Mouse (Mus musculus) heart, postnatal 0 days (tissue): ENCODE data around the gene Flii. TPM values are rescaled to one million over a fixed set of nuclear protein-coding genes. Genes with fewer than 3 reads are reported as not detected.

Experiments used
- ATAC-seq: fragments of 200-750 bp; cut with Nextera tagmentation; 2 replicates; pipeline ENCODE4 v1.8.0; 2017; ENCODE audit warnings: low read depth, moderate number of reproducible peaks, moderate library complexity; ENCODE audit not compliant: insufficient read depth
- DNase-seq: peaks from one replicate; pipeline ENCODE4 v3.0.0-alpha.2; 2016; ENCODE audit warnings: low spot score
- H3K27ac ChIP-seq: fragments of 300-500 bp; sonication (generic); 2 replicates; pipeline ENCODE4 v1.5.1; 2014; ENCODE audit warnings: low read depth, mild to moderate bottlenecking
- H3K27me3 ChIP-seq: fragments of 300-500 bp; sonication (generic); 2 replicates; pipeline ENCODE4 v1.6.1; 2014; ENCODE audit warnings: low read length, mixed read lengths; ENCODE audit not compliant: control insufficient read depth, insufficient read depth
- H3K36me3 ChIP-seq: fragments of 300-500 bp; sonication (generic); replicated peaks from 2 replicates; pipeline ENCODE4 v1.6.1; 2014; ENCODE audit warnings: low read length, mixed read lengths; ENCODE audit not compliant: control insufficient read depth, insufficient read depth
- H3K4me1 ChIP-seq: fragments of 300-500 bp; sonication (generic); 2 replicates; pipeline ENCODE4 v1.6.1; 2014; ENCODE audit warnings: antibody characterized with exemption; ENCODE audit not compliant: control insufficient read depth, insufficient read depth
- H3K4me2 ChIP-seq: fragments of 300-500 bp; sonication (generic); 2 replicates; pipeline ENCODE4 v1.6.1; 2014; ENCODE audit warnings: low read depth, mild to moderate bottlenecking, low read length, moderate library complexity
- H3K4me3 ChIP-seq: fragments of 300-500 bp; sonication (generic); 2 replicates; pipeline ENCODE4 v1.5.1; 2014; ENCODE audit warnings: low read depth, low read length
- H3K9ac ChIP-seq: fragments of 300-500 bp; sonication (generic); replicated peaks from 2 replicates; pipeline ENCODE4 v1.6.1; 2014; ENCODE audit warnings: low read depth, low read length, mixed read lengths
- H3K9me3 ChIP-seq: fragments of 300-500 bp; sonication (generic); replicated peaks from 2 replicates; pipeline ENCODE4 v1.6.1; 2016; ENCODE audit warnings: low read length; ENCODE audit not compliant: control insufficient read depth
- CTCF ChIP-seq: IDR thresholded peaks from 2 replicates; pipeline ENCODE4 v1.5.1; 2016; ENCODE audit warnings: antibody characterized with exemption, control low read depth, low read depth
- EP300 ChIP-seq: IDR thresholded peaks from 2 replicates; pipeline ENCODE4 v1.6.1; 2016; ENCODE audit warnings: antibody characterized with exemption, low read depth
- WGBS: fragments of 180-500 bp; shearing (Covaris S2); extraction: QIAGEN DNeasy Blood & Tissue Kit; methylation state at CpG from one replicate; pipeline ENCODE4 v1.1.7; 2014; 5-methylcytosine and 5-hydroxymethylcytosine counted together
- polyA plus RNA-seq: library from polyadenylated mRNA; unstranded; fragments of >200 nt; fragmentation: Nextera tagmentation; extraction: Ambion mirVana; gene quantifications from 2 replicates; pipeline ENCODE4 v1.2.1, GENCODE M21; 2015
- total RNA-seq: library from RNA; depleted of rRNA; stranded (reverse); fragments of >200 nt; gene quantifications from 2 replicates; pipeline ENCODE4 v1.2.3, GENCODE M21; 2014; ENCODE audit warnings: low replicate concordance; rRNA removed

Gene Flii
- total RNA-seq (82.2 and 123 TPM in 2 replicates), polyA plus RNA-seq (52.6 and 55.3 TPM in 2 replicates)

DNA sequence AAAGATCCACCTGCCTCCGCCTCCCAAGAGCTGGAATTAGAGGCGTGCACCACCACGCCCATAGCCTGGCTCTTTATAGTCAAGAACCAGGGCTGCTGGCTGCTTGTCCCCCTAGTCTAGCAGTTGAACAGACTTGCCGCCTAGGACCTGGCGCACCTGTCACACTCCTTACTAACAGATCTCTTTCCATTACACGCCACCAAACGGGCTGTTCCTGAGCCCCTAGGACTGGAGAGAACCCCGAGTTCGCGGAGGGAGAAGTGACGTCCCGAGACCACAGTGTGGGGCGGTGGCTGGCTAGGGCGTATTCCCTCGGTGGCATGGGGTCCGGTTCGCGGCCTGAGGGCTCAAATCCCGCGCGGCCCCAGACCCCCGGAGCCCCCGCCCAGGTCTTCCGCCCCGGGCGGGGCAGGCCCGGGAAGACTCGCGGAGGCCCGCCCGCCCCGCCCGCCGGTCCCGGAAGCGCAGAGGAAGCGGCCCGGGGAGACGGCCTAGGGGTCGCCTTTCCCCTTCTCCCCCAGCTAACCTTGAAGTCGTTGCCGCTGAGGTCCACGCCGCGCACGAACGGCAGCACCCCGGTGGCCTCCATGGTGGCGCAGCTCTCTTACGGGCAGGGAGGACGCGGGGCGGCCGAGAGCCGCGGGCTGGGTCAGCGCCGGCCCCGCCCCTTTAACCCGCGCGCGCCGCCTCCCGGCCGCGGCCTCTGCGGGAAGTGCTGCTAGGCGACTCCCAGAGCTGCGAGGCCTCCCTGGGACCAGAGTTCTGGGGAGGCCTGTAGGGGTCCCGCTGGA lies at the start of gene Flii:
Flii (minus strand) TSS at position 663 of the 791 bp plus-strand sequence.
- WGBS: under 1% methylated on average over 60 of the region's 71 CpGs
- peak within 1 kb of the TSS; percentile 91 for H3K27ac ChIP-seq
- peaks cover 47% of the 10 kb centered on the region for H3K36me3 ChIP-seq
- peak within 1 kb of the TSS; percentile 61 for H3K4me2 ChIP-seq
- H3K9me3 ChIP-seq: no peaks in the 10 kb centered on the region
- peaks cover 22% of the 10 kb centered on the region for H3K4me1 ChIP-seq
- no peak for TF ChIP-seq EP300
- peak; percentile 53 for TF ChIP-seq CTCF
- DNase-seq: peak; percentile 80
- ATAC-seq: peak; percentile 80
- H3K27me3 ChIP-seq: no peaks in the 10 kb centered on the region
- peak within 1 kb of the TSS; percentile 89 for H3K4me3 ChIP-seq
- peak within 1 kb of the TSS; percentile 91 for H3K9ac ChIP-seq

- H3K9me3 ChIP-seq: no peaks in the 10 kb centered on the region
- peak overlapping the region; percentile 82 for H3K4me2 ChIP-seq
Observed at GRCm38 (mm10) chr11:60776107-60776828, 49.2 kb upstream of the Flii start.

GRCm38 (mm10) chr11:60775578-60775977 lies 48.5 kb upstream of the Flii start:
- TF ChIP-seq CTCF: no peak
- Histone ChIP-seq H3K27ac (no peak overlapping the region), H3K4me2 (peak overlapping the region; percentile 82), H3K4me1 (peaks cover 39% of the 10 kb centered on the region), H3K27me3 (no peaks in the 10 kb centered on the region), H3K9ac (peak overlapping the region; percentile 59; the same call in 1 of the 2 replicates), H3K36me3 (0 out of 2 replicates have a peak, but pooled peaks cover 6% of the 10 kb centered on the region), H3K4me3 (peak overlapping the region; percentile 60; the same call in 1 of the 2 replicates), H3K9me3 (no peaks in the 10 kb centered on the region)
- 40% methylated on average over 6 of the region's 6 CpGs for WGBS
- DNase-seq: no peak
- ATAC-seq: no peak

More at GRCm38 (mm10) chr11:60776107-60776828, 49.2 kb upstream of the Flii start:
- Histone ChIP-seq H3K36me3 (0 out of 2 replicates have a peak, but pooled peaks cover 8% of the 10 kb centered on the region), H3K27ac (peak overlapping the region; percentile 80), H3K4me1 (peaks cover 46% of the 10 kb centered on the region), H3K27me3 (no peaks in the 10 kb centered on the region), H3K9ac (peak overlapping the region; percentile 59), H3K4me3 (peak overlapping the region; percentile 60)
- DNase-seq (no peak), ATAC-seq (no peak)
- WGBS: 5% methylated on average over 17 of the region's 17 CpGs
- TF ChIP-seq CTCF (no peak), EP300 (no peak)

- Histone ChIP-seq H3K36me3 (no peaks in the 10 kb centered on the region), H3K4me3 (no peak overlapping the region), H3K27me3 (no peaks in the 10 kb centered on the region), H3K4me2 (0 out of 2 replicates have a peak overlapping the region, but pooled peaks have one; percentile 7), H3K9me3 (no peaks in the 10 kb centered on the region), H3K27ac (no peak overlapping the region), H3K4me1 (peaks cover 31% of the 10 kb centered on the region), H3K9ac (no peak overlapping the region)
- 72% methylated on average over 1 of the region's 1 CpGs for WGBS
- TF ChIP-seq CTCF: no peak
- TF ChIP-seq EP300: no peak
- ATAC-seq (no peak), DNase-seq (no peak)
Observed at GRCm38 (mm10) chr11:60774841-60775240, 47.8 kb upstream of the Flii start.

DNA sequence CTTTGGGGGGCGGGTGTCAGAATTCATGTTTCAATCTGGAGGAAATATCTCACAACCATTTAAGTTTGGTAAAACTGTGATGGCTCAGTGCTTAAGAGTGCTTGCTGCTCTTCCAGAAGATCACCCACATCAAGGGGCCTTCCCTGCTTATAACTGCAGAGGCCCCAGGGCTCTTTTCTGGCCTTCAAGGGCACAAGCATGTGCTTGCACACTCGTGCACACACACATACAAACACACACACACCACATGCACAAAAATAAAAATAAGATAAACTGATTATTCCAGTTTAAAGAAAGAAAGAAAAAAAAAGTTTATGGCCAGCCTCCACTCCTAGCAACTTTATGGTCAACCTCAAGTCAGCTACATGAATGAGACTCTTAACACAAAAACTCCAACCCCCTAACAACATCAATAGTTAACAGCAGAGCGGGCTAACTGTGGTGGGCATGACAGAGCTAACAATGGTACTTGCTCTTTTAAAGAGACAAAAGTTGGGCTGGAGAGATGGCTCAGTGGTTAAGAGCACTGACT lies 47.2 kb upstream of the Flii start:
- H3K9me3 ChIP-seq: no peaks in the 10 kb centered on the region
- H3K9ac ChIP-seq: no peak overlapping the region
- DNase-seq: no peak
- peaks cover 25% of the 10 kb centered on the region for H3K4me1 ChIP-seq
- no peak overlapping the region for H3K4me2 ChIP-seq
- TF ChIP-seq EP300 (no peak), CTCF (no peak)
- ATAC-seq: no peak
- no peaks in the 10 kb centered on the region for H3K36me3 ChIP-seq
- 82% methylated on average over 3 of the region's 3 CpGs for WGBS
- H3K4me3 ChIP-seq: no peak overlapping the region
- no peak overlapping the region for H3K27ac ChIP-seq
- H3K27me3 ChIP-seq: no peaks in the 10 kb centered on the region
